Mouse (Mus musculus) retina, postnatal 7 days (tissue): ENCODE measurements around the gene Mapk7.

Experiments used
- DNase-seq: peaks from one replicate; pipeline ENCODE4 v3.0.0-alpha.2; 2012; ENCODE audit warnings: low read depth, low spot score

Gene Mapk7

DNA sequence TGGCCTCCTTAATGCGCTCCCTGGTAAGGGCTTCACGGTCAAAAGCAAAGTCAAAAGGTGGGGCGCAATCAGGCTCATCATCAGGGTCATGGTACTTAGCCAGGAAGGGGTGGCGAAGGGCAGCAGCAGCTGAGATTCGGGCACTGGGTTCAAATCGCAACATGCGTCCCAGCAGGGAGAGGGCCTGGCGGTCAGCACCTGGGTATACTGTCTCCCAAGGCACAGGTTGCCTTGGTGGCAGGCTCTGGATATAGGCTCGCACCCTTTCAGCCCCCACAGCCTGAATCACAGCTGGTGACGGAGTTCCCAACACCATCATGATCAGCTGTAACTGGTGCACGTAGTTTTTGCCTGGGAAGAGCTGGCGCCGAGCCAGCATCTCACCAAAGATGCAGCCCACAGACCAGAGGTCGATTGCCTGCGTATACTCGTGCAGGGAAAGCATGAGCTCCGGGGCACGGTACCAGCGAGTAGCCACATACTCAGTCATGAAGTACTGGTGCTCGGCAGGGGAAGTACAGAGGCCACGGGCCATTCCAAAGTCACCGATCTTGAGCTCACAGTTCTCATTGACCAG lies 3.2 kb downstream of the Mapk7 start:
- DNase-seq: no peak

- no peak for DNase-seq
These were observed 4.3 kb downstream of the Mapk7 start for GRCm38 (mm10) chr11:61489874-61490273.

DNA sequence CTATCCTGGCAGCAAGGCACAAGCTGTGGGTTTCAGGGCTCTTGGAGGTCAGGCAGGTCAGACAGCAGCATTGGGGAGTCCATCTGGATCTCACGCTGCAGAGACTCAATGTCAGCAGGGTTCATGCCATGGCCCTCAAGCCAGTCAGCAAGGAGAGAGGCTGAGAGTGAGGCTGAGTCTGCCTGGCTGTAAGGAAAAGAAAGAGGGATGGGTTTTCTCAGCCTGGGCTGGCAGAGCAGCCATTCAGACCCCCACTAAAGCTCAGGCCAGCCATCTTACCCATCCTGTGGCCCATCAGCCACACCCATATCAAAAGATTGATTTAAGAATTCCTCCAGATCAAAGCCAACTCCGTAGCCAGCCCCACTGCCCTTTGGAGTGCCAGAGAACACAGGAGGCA lies 5.1 kb downstream of the Mapk7 start:
- DNase-seq: no peak

DNA sequence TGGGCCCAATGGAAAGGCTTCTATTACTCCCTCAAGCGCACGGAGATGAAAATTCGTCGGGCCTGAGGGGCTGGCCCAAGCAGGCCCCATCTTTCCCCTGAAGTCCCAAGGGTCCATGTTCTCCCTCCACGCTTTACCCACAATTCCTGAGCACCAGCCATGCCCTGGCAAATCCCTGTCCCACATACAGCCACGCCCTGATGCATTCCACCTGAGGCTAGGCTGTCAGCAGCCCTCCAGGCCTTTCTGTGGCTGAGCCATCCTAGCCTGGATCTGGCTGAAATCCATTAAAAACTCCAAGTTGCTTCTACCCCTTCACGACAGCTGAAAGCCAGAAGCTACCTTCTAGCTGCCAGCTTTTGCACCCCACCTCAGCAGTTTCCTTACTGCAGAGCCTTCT lies 6.3 kb downstream of the Mapk7 start:
- no peak for DNase-seq

DNA sequence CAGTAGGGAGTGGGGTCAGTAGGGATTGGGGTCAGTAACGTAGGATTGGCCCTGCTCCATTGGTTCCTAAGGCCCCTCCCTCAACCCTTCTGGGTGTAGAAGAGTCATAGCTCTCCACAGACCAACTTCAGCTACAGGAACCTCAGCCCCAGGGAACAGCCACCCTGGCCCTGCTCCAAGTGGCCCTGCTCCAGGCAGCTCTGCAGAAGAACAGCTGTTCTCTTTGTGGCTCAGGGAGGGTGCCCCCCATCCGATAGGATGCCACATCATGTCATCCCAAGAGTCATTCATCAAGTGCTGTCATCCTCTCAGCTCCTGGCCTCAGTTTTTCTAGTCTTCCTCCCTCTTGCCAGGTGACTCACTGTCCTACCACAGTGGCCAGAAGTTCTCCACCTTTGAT lies 6.8 kb downstream of the Mapk7 start:
- DNase-seq: no peak

- DNase-seq: no peak
These were observed 7.6 kb downstream of the Mapk7 start for GRCm38 (mm10) chr11:61486458-61487219.

DNA sequence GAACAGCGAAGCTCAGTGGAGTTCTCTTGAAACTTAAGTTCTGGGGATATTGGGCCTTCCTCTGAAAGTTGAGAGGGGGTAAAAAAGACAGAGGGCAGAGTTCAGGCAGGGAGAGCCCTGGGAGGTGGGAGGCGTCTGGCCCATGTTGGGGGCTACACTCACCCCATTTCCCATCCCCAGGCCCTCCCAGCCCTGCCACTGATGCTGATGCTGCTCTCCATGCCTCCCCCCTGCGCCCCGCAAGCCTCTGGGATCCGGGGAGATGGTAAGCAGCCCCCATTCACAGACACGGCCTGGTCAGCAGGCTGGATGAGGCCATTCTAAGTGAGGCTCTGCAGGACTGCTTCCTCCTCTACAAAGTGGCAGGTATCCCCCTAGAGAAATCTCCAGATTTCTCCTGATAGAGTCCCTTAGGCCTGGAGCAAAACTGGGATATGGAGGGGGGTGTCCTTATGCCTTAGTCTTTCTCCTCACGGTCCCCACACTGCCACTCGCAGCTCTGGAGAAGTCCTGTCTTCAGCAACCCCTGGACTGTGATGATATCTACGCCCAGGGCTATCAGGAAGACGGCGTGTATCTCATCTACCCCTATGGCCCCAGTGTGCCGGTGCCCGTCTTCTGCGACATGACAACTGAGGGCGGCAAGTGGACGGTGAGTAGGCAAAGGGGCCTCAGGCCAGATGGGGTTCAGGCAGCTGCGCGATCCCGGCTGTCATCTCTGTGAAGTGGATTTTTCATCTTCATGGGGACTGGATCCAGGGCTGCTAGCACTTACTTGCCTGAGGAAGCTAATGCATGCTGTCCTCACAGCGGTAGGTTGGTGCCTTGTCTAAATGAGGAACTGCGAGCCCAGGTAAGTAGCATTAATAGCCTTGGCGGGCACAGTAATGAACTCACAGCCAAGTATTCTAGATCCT lies 8.4 kb downstream of the Mapk7 start:
- DNase-seq: no peak

DNA sequence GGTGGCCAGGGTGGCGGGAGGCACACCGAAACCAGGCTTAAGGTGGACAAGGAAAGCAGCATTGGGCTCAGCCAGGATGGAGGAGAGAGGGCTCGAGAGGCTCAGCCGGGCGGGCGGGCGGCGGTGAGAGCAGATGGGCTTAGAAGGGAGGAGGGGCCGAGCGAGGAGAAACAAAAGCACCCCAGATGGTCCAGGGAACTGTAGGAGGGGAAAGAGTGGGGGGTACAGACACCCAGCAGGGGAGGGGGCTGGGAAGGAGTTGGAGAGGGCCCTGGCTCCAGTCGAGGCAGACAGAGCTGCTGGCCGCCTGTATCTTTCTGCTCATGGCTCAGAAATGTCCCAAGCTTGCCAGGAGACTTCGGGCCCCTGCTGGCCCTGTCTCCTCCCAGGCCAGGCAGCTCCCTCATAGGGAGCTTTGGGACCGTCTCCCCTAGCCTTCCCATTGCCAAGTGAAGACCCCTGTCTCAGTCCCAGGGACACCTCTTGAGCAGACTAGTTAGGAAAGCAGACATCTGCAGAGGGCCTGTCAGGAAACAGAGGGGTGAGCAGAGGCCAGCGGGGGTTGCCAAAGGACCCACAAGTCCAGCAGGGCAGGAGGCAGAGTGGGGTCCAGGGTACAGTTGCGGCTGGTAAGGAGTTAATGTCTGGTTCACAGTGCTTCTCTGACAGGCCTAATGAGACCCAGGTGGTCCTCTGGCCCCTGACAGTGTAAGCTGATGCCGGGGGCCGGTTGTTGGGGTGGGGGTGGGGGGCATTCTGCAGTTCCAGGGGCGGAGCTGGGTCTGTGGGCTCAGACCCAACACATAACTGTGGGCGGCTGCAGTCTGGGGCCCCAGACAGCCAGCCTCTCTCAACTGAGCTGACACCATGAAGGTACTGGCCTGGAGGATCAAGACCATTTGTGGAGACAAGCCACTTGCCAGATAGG lies 9.3 kb downstream of the Mapk7 start, which contains the start of gene Mfap4:
TSS of gene Mfap4 (plus strand) at position 819 of the 928 bp plus-strand sequence.
- no peak for DNase-seq

GRCm38 (mm10) chr11:61484256-61484612 lies 10.0 kb downstream of the Mapk7 start:
- no peak for DNase-seq

DNA sequence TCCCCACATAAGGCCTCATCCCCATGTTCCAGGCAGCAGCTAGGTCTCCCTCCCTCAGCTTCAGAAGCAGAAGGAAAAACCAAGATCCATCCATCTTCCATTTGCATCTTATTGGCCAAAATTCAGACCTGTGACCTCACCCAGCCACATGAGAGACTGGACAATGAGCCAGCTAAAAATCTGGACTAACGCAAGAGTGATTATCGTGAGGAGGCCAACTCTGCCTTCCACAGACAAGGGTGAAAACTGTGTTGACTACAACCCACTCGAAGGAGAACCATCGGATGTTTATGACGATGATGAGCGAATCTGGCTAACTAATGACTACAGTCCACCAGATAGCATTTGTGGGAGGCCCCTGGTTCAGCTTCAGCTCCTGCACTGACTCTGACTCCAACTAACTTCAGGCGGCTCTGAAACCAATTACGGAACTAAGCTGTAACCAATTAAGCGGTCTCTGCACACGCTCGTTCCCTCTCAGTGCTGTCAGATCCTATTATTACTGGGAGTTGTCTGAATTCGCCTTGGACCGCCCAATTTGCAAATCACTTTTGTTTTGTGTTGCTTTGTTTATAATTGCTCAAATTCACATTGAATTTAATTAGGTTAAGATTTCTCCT lies 10.9 kb downstream of the Mapk7 start:
- DNase-seq: no peak

DNA sequence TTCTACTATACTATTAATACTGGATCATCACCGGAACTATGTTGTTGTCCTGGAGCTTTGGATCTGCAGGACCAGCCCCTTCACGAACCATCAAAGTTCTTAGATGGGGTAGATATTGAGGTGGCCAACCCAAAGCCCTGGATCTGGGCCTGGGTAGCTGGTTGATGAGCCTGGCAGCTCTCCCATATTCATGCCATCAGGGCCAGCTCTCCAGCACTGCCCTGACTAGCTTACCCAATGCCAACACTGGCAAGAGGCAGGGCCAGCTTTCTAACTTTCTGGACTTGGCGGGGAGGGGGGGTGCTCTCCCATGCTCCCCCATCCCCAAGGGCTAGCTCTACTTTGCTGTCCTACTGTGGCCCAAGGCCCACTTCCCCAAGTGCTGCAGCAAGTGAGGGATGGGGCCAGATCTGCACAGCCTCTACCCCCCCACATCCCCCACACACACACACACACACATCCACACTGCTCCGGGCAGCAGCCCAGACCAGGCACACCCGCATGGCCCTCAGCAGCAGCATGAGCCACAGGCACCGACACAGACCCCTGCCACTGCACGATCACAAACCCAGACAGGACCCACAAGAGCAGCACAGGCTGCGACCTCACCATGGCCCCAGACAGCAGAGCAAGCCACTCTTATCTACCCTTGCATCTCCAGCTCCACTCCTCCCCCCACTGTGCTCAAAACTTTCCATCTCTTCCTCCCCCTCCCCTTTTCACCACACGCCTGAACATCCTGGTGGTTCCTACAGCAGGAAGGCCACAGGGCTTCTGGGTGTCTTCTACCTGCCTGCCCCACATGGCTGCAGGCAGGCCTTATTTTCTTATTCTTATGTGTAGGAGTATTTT lies 12.7 kb downstream of the Mapk7 start:
- no peak for DNase-seq

- no peak for DNase-seq
These were observed 15.4 kb downstream of the Mapk7 start for GRCm38 (mm10) chr11:61478788-61479187.

- DNase-seq: no peak
These were observed 16.4 kb downstream of the Mapk7 start for GRCm38 (mm10) chr11:61477566-61478508.

- no peak for DNase-seq
These were observed 17.3 kb downstream of the Mapk7 start for GRCm38 (mm10) chr11:61476786-61477382.

GRCm38 (mm10) chr11:61473630-61474029 lies 20.6 kb downstream of the Mapk7 start:
- no peak for DNase-seq

DNA sequence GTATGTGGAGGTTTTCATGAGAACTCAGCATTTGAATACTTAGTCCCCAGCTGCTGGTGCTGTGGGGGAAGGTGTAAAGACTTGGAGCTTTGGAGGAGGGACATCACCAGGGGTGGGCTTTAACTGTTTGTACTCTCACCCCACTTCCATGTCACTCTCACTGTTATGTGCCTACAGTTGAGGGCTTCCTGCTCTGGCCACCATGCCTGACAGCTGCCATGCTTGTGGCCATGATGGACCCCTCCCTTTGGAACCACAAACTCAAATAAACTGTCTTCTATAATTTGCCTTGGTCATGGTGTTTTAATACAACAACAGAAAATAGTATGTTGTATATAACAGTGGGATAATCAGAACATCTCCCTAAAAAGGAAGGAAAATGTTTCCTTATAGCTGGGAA lies 23.3 kb downstream of the Mapk7 start:
- no peak for DNase-seq

- DNase-seq: no peak
These were observed 24.8 kb downstream of the Mapk7 start for GRCm38 (mm10) chr11:61469317-61469917.

DNA sequence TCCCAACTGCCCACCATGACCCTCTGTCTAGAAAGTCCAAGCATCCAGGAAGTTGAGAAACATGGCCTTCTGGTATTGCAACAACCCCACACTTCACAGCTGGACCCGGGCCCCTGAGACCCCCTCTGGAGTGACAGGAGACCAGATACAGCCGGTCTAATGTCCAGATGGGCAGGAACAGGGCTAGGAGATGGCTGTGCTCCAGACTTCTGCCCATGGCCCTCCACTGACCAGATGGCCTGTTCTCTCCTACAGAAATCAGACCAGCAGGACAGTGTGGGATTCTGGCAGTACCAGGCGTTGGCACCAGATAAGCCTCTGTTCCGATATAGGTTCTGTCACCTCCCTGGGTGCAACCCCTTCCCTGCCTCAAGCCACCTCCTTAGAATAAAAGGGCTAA lies 25.7 kb downstream of the Mapk7 start:
- no peak for DNase-seq
